Mouse (Mus musculus): Measurements from ENCODE around the gene Sptlc2. TPM values are rescaled to one million over a fixed set of nuclear protein-coding genes. Genes with fewer than 3 reads are reported as not detected.

Sptlc2 gene
- polyA plus RNA-seq, 2 experiments: 8.0 to 28.2 TPM

DNA sequence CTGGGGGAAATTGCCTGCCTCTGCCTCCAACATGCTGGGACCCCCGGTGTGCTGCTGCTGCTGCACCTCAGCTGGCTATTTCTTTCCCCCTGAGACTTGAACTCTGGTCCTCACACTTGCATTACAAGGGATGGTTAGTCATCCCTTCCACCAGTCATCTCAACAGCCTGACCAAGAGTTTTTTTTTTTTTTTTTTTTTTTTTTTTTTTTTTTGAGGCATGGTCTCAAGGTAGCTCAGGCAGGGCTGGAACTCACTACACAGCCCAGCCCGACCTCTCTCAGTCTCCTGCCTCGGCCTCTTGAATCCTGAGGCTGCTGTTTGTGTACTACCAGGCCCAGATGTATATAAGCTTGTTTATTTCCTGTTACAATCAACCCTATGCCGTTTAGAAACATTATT is 103.9 kb downstream of the Sptlc2 start:
- Histone ChIP-seq H3K4me2 (ENCODE audit: low read depth) (no peak overlapping the region), H3K9me3 (ENCODE audit: control insufficient read depth, low read length) (no peaks in the 10 kb centered on the region), H3K27ac (no peak overlapping the region), H3K9ac (replicated peaks) (no peak overlapping the region), H3K4me1 (replicated peaks; ENCODE audit: control insufficient read depth in 2 of 2, insufficient read depth in 2 of 2, low read length in 1 of 2) (no peaks in the 10 kb centered on the region), H3K36me3 (replicated peaks; ENCODE audit: control insufficient read depth, insufficient read depth, low read depth) (no peaks in the 10 kb centered on the region), H3K27me3 (ENCODE audit: control insufficient read depth, insufficient read depth, low read length) (no peaks in the 10 kb centered on the region), H3K4me3 (ENCODE audit: insufficient read depth in 1 of 2, low read depth in 2 of 2, low read length in 2 of 2) (no peak overlapping the region)
- DNase-seq (ENCODE audit: low read depth in 3 of 3, low spot score in 3 of 3) (no peak), ATAC-seq (ENCODE audit: insufficient read depth) (no peak)
- 48% methylated on average over 4 of the region's 4 CpGs for WGBS (ENCODE audit: insufficient replicate concordance)
- no peak for TF ChIP-seq CTCF (IDR thresholded peaks at IDR 0.05; ENCODE audit: low read depth)
- TF ChIP-seq EP300 (IDR thresholded peaks at IDR 0.05; ENCODE audit: low read depth): no peak

DNA sequence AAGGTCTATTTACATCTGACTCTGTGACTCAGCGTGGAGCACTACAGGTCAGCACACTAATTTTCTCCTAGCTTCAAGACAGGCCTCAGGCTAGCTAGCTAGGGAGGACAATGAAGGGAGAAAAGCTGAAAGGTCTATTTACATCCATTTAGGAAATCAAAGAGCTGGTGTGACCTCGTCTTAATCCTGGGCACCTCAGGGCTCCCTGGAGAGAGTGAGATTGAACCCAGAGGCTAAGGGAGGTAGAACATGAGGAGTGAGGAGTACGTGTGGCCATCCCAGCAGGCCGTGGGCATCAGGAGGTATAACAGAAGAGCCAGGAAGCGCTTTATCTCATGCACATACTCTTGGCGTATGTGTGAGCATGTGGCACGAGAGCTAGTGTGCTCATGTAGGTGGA is 104.4 kb downstream of the Sptlc2 start:
- Histone ChIP-seq H3K9ac (replicated peaks) (no peak overlapping the region), H3K27ac (no peak overlapping the region), H3K27me3 (ENCODE audit: control insufficient read depth, insufficient read depth, low read length) (no peaks in the 10 kb centered on the region), H3K4me1 (replicated peaks; ENCODE audit: control insufficient read depth in 2 of 2, insufficient read depth in 2 of 2, low read length in 1 of 2) (no peaks in the 10 kb centered on the region; a peak in 1 of 4 replicates), H3K36me3 (replicated peaks; ENCODE audit: control insufficient read depth, insufficient read depth, low read depth) (no peaks in the 10 kb centered on the region), H3K4me2 (ENCODE audit: low read depth) (no peak overlapping the region), H3K4me3 (ENCODE audit: insufficient read depth in 1 of 2, low read depth in 2 of 2, low read length in 2 of 2) (no peak overlapping the region), H3K9me3 (ENCODE audit: control insufficient read depth, low read length) (no peaks in the 10 kb centered on the region)
- ATAC-seq (ENCODE audit: insufficient read depth) (no peak), DNase-seq (ENCODE audit: low read depth in 3 of 3, low spot score in 3 of 3) (no peak)
- WGBS (ENCODE audit: insufficient replicate concordance): 58% methylated on average over 7 of the region's 7 CpGs
- TF ChIP-seq CTCF (IDR thresholded peaks at IDR 0.05; ENCODE audit: low read depth) (no peak), EP300 (IDR thresholded peaks at IDR 0.05; ENCODE audit: low read depth) (no peak)

DNA sequence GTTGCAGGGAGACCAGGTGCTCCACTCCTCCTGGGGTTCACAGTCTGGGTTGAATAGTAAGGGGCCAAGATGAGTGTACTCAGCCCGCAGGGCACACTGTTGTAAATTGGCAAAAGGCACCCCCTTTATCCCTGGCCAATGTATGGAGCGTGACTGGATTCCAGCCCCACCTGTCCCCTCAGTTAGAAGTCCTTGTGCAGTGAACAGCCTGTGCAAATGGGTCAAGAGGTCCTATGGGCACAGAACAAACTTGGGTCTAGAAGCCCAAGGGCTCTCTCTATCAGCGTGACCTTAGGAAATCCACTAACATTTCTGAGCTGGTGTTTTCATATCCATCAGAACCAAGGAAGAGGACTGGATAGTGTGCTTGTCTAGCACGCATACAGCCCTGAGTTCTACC is 105.4 kb downstream of the Sptlc2 start:
- no peaks in the 10 kb centered on the region for H3K36me3 ChIP-seq (replicated peaks; ENCODE audit: control insufficient read depth, insufficient read depth, low read depth)
- H3K4me2 ChIP-seq (ENCODE audit: low read depth): no peak overlapping the region
- no peak overlapping the region for H3K4me3 ChIP-seq (ENCODE audit: insufficient read depth in 1 of 2, low read depth in 2 of 2, low read length in 2 of 2)
- DNase-seq (ENCODE audit: low read depth in 3 of 3, low spot score in 3 of 3): no peak
- no peak for TF ChIP-seq CTCF (IDR thresholded peaks at IDR 0.05; ENCODE audit: low read depth)
- TF ChIP-seq EP300 (IDR thresholded peaks at IDR 0.05; ENCODE audit: low read depth): no peak
- no peak overlapping the region for H3K9ac ChIP-seq (replicated peaks)
- H3K4me1 ChIP-seq (replicated peaks; ENCODE audit: control insufficient read depth in 2 of 2, insufficient read depth in 2 of 2, low read length in 1 of 2): peaks cover 0 to 4% of the 10 kb centered on the region in 2 experiments; a peak in 3 of 4 replicates
- no peak for ATAC-seq (ENCODE audit: insufficient read depth)
- WGBS (ENCODE audit: insufficient replicate concordance): 88% methylated on average over 4 of the region's 4 CpGs
- no peak overlapping the region for H3K27ac ChIP-seq
- no peaks in the 10 kb centered on the region for H3K9me3 ChIP-seq (ENCODE audit: control insufficient read depth, low read length)
- H3K27me3 ChIP-seq (ENCODE audit: control insufficient read depth, insufficient read depth, low read length): no peaks in the 10 kb centered on the region

DNA sequence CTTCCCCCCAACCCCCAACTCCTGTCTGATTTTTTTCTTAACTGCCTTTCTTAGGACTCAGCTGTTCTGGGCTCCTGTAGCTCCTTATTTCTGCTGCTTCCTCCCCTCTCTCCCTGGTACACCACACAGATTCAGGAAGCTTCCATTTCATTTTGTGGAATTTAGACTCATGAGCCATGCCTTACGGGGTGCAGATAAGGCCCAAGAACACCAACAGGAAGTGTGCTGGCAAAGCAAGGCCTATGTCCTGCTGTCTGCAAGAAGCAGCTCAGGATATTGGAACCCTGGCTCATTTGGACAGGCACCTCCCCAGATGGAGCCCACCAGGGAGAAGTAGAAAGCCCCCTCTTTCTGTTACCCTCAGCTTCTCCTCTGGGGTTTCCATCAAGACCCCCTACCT is 106.4 kb downstream of the Sptlc2 start:
- Histone ChIP-seq H3K4me2 (ENCODE audit: low read depth) (no peak overlapping the region), H3K27ac (no peak overlapping the region), H3K27me3 (ENCODE audit: control insufficient read depth, insufficient read depth, low read length) (no peaks in the 10 kb centered on the region), H3K36me3 (replicated peaks; ENCODE audit: control insufficient read depth, insufficient read depth, low read depth) (no peaks in the 10 kb centered on the region), H3K4me1 (replicated peaks; ENCODE audit: control insufficient read depth in 2 of 2, insufficient read depth in 2 of 2, low read length in 1 of 2) (peaks cover 0 to 4% of the 10 kb centered on the region in 2 experiments; a peak in 3 of 4 replicates), H3K9ac (replicated peaks) (no peak overlapping the region), H3K9me3 (ENCODE audit: control insufficient read depth, low read length) (no peaks in the 10 kb centered on the region), H3K4me3 (ENCODE audit: insufficient read depth in 1 of 2, low read depth in 2 of 2, low read length in 2 of 2) (no peak overlapping the region)
- no peak for ATAC-seq (ENCODE audit: insufficient read depth)
- WGBS (ENCODE audit: insufficient replicate concordance): 13% methylated on average over 1 of the region's 1 CpGs
- TF ChIP-seq CTCF (IDR thresholded peaks at IDR 0.05; ENCODE audit: low read depth) (no peak), EP300 (IDR thresholded peaks at IDR 0.05; ENCODE audit: low read depth) (no peak)
- DNase-seq (ENCODE audit: low read depth in 3 of 3, low spot score in 3 of 3): no peak

DNA sequence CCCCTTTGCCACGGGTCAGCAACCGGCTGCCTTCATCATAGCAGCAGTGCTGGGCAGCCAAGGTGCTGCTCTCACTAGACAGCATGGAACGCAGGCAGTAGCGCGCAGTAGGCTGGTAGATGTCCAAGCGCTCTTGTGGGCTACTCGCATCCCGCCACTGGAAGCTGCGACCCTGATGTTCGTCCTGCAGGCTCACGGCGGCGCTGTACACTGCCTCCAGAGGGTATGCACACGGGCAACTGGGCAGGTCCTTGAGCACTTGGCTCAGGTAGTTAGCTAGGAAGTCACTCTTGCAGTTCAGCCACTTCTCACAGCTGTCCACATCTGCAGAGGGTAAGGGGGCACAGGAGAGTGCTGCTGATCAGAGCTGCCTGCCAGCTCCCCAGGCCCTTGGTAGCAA is 108.3 kb downstream of the Sptlc2 start:
- no peak overlapping the region for H3K27ac ChIP-seq
- no peaks in the 10 kb centered on the region for H3K9me3 ChIP-seq (ENCODE audit: control insufficient read depth, low read length)
- peaks cover 6% of the 10 kb centered on the region for H3K36me3 ChIP-seq (replicated peaks; ENCODE audit: control insufficient read depth, insufficient read depth, low read depth)
- H3K4me2 ChIP-seq (ENCODE audit: low read depth): no peak overlapping the region
- DNase-seq (ENCODE audit: low read depth in 3 of 3, low spot score in 3 of 3) (no peak), ATAC-seq (ENCODE audit: insufficient read depth) (no peak)
- WGBS (ENCODE audit: insufficient replicate concordance): 55% methylated on average over 14 of the region's 14 CpGs
- no peak overlapping the region for H3K4me3 ChIP-seq (ENCODE audit: insufficient read depth in 1 of 2, low read depth in 2 of 2, low read length in 2 of 2)
- H3K27me3 ChIP-seq (ENCODE audit: control insufficient read depth, insufficient read depth, low read length): no peaks in the 10 kb centered on the region
- peaks cover 7 to 17% of the 10 kb centered on the region in 2 experiments for H3K4me1 ChIP-seq (replicated peaks; ENCODE audit: control insufficient read depth in 2 of 2, insufficient read depth in 2 of 2, low read length in 1 of 2)
- TF ChIP-seq EP300 (IDR thresholded peaks at IDR 0.05; ENCODE audit: low read depth) (no peak), CTCF (IDR thresholded peaks at IDR 0.05; ENCODE audit: low read depth) (peak; percentile 29; the same call in 1 of the 2 replicates)
- no peak overlapping the region for H3K9ac ChIP-seq (replicated peaks)
